Mouse (Mus musculus): ENCODE data around the gene 9130230L23Rik. TPM values are rescaled to one million over a fixed set of nuclear protein-coding genes. Genes with fewer than 3 reads are reported as not detected.

The 9130230L23Rik gene
- total and polyA plus RNA-seq, 3 experiments: 0.20 to 0.30 TPM; not detected in 1

DNA sequence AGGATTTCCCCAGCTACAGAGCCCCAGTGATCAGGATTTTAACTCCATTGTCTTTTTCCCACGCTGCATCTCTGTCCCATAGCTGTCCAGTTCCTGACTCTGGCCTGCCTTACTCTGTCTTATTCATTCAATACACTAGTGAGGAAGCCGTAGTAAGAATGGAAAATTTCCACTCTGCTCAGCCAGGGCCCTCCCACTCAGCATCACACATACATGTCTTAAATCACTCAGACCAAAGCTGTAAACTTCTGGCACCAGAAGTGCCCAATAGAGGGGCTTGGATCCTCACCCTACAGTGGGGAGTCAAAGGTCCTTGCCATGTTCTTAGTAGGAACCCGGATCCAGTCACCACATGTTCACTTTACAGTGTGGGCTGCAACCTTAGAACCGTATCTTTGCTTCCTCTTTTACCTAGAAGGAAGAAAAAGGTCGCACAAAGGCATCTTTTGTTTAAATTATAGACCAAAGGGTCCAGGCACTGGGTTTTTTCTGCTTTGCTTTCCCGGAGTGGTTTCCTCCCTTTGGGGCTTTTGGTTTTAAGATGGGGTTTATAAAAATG lies 3.4 kb downstream of the 9130230L23Rik start:
- Histone ChIP-seq H3K4me2 (ENCODE audit: insufficient read depth, low read depth, poor library complexity, severe bottlenecking) (0 out of 2 replicates have a peak overlapping the region, but pooled peaks have one; percentile 9), H3K9me3 (replicated peaks; ENCODE audit: low read length) (no peaks in the 10 kb centered on the region), H3K4me3 (replicated peaks in 1 of 3; ENCODE audit: low read depth in 2 of 3, low read length in 2 of 3, poor library complexity in 1 of 3) (no peak overlapping the region), H3K36me3 (replicated peaks in 1 of 2; ENCODE audit: control insufficient read depth in 1 of 2, insufficient read depth in 1 of 2, low read length in 1 of 2) (no peaks in the 10 kb centered on the region), H3K27ac (ENCODE audit: insufficient read depth, low read depth) (no peak overlapping the region), H3K79me2 (replicated peaks; ENCODE audit: control insufficient read depth, extremely low read depth, insufficient read depth, poor library complexity, severe bottlenecking) (no peaks in the 10 kb centered on the region), H3K27me3 (replicated peaks) (no peaks in the 10 kb centered on the region), H3K4me1 (ENCODE audit: control insufficient read depth in 1 of 2, insufficient read depth in 2 of 2) (peaks cover 15 to 35% of the 10 kb centered on the region in 2 experiments), H3K9ac (ENCODE audit: insufficient read depth, low read depth) (no peak overlapping the region)
- TF ChIP-seq ZKSCAN1 (IDR thresholded peaks at IDR 0.05; ENCODE audit: borderline replicate concordance, low read depth, low read length) (no peak), USF1 (IDR thresholded peaks at IDR 0.05; ENCODE audit: low read depth, low read length) (no peak), E2F4 (IDR thresholded peaks at IDR 0.05; ENCODE audit: insufficient replicate concordance, low read depth, low read length) (no peak), MAX (IDR thresholded peaks at IDR 0.05; ENCODE audit: low read length) (no peak), GABPA (IDR thresholded peaks at IDR 0.05; ENCODE audit: insufficient replicate concordance, low read depth, low read length) (no peak), MYC (IDR thresholded peaks at IDR 0.05; ENCODE audit: low read depth, low read length) (0 out of 2 replicates have a peak, but pooled peaks have one; percentile 38), EP300 (IDR thresholded peaks at IDR 0.05; ENCODE audit: low read length) (0 out of 2 replicates have a peak, but pooled peaks have one; percentile 19), HCFC1 (IDR thresholded peaks at IDR 0.05; ENCODE audit: low read depth, low read length) (no peak), UBTF (IDR thresholded peaks at IDR 0.05; ENCODE audit: low read depth, low read length) (no peak), BHLHE40 (IDR thresholded peaks at IDR 0.05; ENCODE audit: low read depth, low read length) (no peak), PAX5 (IDR thresholded peaks at IDR 0.05; ENCODE audit: low read length) (no peak), ELF1 (IDR thresholded peaks at IDR 0.05; ENCODE audit: low read depth, low read length) (no peak), MXI1 (IDR thresholded peaks at IDR 0.05; ENCODE audit: low read depth, low read length) (no peak), NRF1 (IDR thresholded peaks at IDR 0.05; ENCODE audit: low read depth, low read length) (no peak)
- peak; percentile 29 for DNase-seq (ENCODE audit: extremely low read depth)
- in situ Hi-C loops (cut with MboI; ENCODE audit: low pct_ligation_motif_present, low pct_unique_long_range_greater_than_20kb, low sequenced_read_pairs) (no loop called here), dilution Hi-C loops (cut with MboI; ENCODE audit: extremely low pct_ligation_motif_present, extremely low pct_unique_long_range_greater_than_20kb, low sequenced_read_pairs) (no loop called here)

DNA sequence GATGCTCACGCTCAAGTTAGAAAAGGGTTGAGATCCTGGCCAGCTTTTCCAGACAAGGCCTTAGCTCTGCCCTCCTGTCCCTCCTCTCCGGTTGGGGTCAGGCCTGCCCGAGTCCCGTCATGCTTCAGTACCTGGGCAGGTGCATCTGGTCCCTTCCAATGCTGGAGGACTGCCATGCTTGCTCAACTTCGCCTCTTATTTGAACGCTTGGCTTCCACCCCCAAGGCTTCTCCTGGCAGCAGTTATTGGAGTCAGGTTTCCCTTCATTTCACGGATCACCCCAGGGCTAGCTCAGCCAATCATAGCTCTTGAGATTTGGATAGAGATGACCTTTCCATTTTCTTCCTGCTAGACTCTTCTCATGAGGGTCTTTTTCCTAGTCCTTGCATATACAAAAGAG lies 4.0 kb downstream of the 9130230L23Rik start:
- Histone ChIP-seq H3K27me3 (replicated peaks) (no peaks in the 10 kb centered on the region), H3K9ac (ENCODE audit: insufficient read depth, low read depth) (no peak overlapping the region), H3K36me3 (replicated peaks in 1 of 2; ENCODE audit: control insufficient read depth in 1 of 2, insufficient read depth in 1 of 2, low read length in 1 of 2) (no peaks in the 10 kb centered on the region), H3K79me2 (replicated peaks; ENCODE audit: control insufficient read depth, extremely low read depth, insufficient read depth, poor library complexity, severe bottlenecking) (no peaks in the 10 kb centered on the region), H3K4me1 (ENCODE audit: control insufficient read depth in 1 of 2, insufficient read depth in 2 of 2) (peaks cover 11 to 29% of the 10 kb centered on the region in 2 experiments), H3K4me2 (ENCODE audit: insufficient read depth, low read depth, poor library complexity, severe bottlenecking) (no peak overlapping the region), H3K9me3 (replicated peaks; ENCODE audit: low read length) (no peaks in the 10 kb centered on the region), H3K27ac (ENCODE audit: insufficient read depth, low read depth) (no peak overlapping the region), H3K4me3 (replicated peaks in 1 of 3; ENCODE audit: low read depth in 2 of 3, low read length in 2 of 3, poor library complexity in 1 of 3) (no peak overlapping the region)
- no peak for DNase-seq (ENCODE audit: extremely low read depth)
- in situ Hi-C loops (cut with MboI; ENCODE audit: low pct_ligation_motif_present, low pct_unique_long_range_greater_than_20kb, low sequenced_read_pairs) (no loop called here), dilution Hi-C loops (cut with MboI; ENCODE audit: extremely low pct_ligation_motif_present, extremely low pct_unique_long_range_greater_than_20kb, low sequenced_read_pairs) (no loop called here)
- TF ChIP-seq JUND (conservative IDR thresholded peaks at IDR 0.05; ENCODE audit: low read depth, low read length): no peak
- no peak for TF ChIP-seq ZNF384 (IDR thresholded peaks at IDR 0.05; ENCODE audit: low read depth, low read length)
- no peak for TF ChIP-seq USF1 (IDR thresholded peaks at IDR 0.05; ENCODE audit: low read depth, low read length)
- no peak for TF ChIP-seq EP300 (IDR thresholded peaks at IDR 0.05; ENCODE audit: low read length)
- TF ChIP-seq CTCF (conservative IDR thresholded peaks at IDR 0.05 in 1 of 2, IDR thresholded peaks at IDR 0.05 in 1 of 2; ENCODE audit: low read depth in 2 of 2, low read length in 2 of 2): no peak
